Mouse (Mus musculus): ENCODE measurements around the gene Suclg1. TPM values are rescaled to one million over a fixed set of nuclear protein-coding genes. Genes with fewer than 3 reads are reported as not detected.
A peak's percentile ranks its signal among the peaks of the same experiment; 100 is the strongest.

Suclg1 gene
- polyA plus RNA-seq (2012; fragmentation: generic; extraction: Trizol) = 127 TPM
- long read RNA-seq, experiment 1, transcript Suclg1-201 (9 exons, 1,519 nt) = major isoform, 103 of 126 reads
- long read RNA-seq, experiment 1, partial matches to known transcripts = 19 of 126 reads
- long read RNA-seq, experiment 1, other reads (novel, unspliced or antisense) = 4 of 126 reads
- long read RNA-seq, experiment 2, transcript Suclg1-201 (9 exons, 1,519 nt) = major isoform, 114 of 115 reads
- long read RNA-seq, experiment 2, partial matches to known transcripts = 1 of 115 reads
- long read RNA-seq, experiment 2, other reads (novel, unspliced or antisense) = 0 of 115 reads

- H3K79me2 ChIP-seq (ENCODE audit: control insufficient read depth, insufficient read depth) = peaks cover 50% of the 10 kb centered on the region
- peak within 1 kb of the TSS; percentile 81 for H3ac ChIP-seq (ENCODE audit: control insufficient read depth, insufficient read length, low read depth)
- no peak for TF ChIP-seq FOSL1 (IDR thresholded peaks at IDR 0.05; ENCODE audit: insufficient read depth, low read length, poor library complexity, severe bottlenecking)
- peak; percentile 100 for TF ChIP-seq MAX (IDR thresholded peaks at IDR 0.05)
- no peak for TF ChIP-seq CTCF (IDR thresholded peaks at IDR 0.05; ENCODE audit: control insufficient read depth, insufficient read depth, insufficient read length)
- no peak for TF ChIP-seq CEBPB (IDR thresholded peaks at IDR 0.05; ENCODE audit: low read depth)
- H3K36me3 ChIP-seq (ENCODE audit: control insufficient read depth, insufficient read depth) = no peaks in the 10 kb centered on the region
- H3K4me3 ChIP-seq (ENCODE audit: insufficient read depth, poor library complexity, severe bottlenecking) = peak within 1 kb of the TSS; percentile 87
- H3K79me3 ChIP-seq (ENCODE audit: low read depth) = peaks cover 38% of the 10 kb centered on the region
- no peaks in the 10 kb centered on the region for H3K27me3 ChIP-seq (ENCODE audit: control insufficient read depth, insufficient read depth, insufficient read length)
Observed at GRCm38 (mm10) chr6:73248237-73249048, at the start of gene Suclg1. Gene Suclg1, plus strand, starts transcription at chr6:73248382.

DNA sequence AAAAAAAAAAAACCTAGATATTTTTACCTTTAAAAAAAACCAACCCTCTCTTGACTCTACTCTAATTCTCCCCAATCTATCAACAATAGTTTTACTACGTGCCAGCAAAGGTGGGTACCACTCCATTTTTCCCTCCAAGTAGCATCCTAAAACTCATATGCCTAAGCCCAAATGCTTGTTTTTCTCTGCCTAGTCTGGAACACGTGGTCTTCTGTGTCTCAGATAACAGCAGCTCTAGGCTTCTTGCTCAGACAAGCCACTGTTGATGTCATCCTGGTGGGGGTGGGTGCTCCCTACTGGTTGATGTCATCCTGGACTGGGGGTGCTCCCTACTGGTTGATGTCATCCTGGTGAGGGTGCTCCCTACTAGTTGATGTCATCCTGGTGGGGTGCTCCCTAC lies 44.5 kb upstream of the Suclg1 start:
- Histone ChIP-seq H3K27me3 (ENCODE audit: control insufficient read depth, insufficient read depth, insufficient read length) (no peaks in the 10 kb centered on the region), H3K79me3 (ENCODE audit: low read depth) (no peaks in the 10 kb centered on the region), H3K4me3 (ENCODE audit: insufficient read depth, poor library complexity, severe bottlenecking) (no peak overlapping the region), H3ac (ENCODE audit: control insufficient read depth, insufficient read length, low read depth) (no peak overlapping the region), H3K36me3 (ENCODE audit: control insufficient read depth, insufficient read depth) (no peaks in the 10 kb centered on the region), H3K79me2 (ENCODE audit: control insufficient read depth, insufficient read depth) (no peaks in the 10 kb centered on the region)
- TF ChIP-seq USF1 (IDR thresholded peaks at IDR 0.05; ENCODE audit: low read depth) (peak; percentile 67), CTCF (IDR thresholded peaks at IDR 0.05; ENCODE audit: control insufficient read depth, insufficient read depth, insufficient read length) (no peak), CEBPB (IDR thresholded peaks at IDR 0.05; ENCODE audit: low read depth) (no peak), MYOD1 (IDR thresholded peaks at IDR 0.05; ENCODE audit: control insufficient read depth, insufficient read length, low read depth) (no peak)

DNA sequence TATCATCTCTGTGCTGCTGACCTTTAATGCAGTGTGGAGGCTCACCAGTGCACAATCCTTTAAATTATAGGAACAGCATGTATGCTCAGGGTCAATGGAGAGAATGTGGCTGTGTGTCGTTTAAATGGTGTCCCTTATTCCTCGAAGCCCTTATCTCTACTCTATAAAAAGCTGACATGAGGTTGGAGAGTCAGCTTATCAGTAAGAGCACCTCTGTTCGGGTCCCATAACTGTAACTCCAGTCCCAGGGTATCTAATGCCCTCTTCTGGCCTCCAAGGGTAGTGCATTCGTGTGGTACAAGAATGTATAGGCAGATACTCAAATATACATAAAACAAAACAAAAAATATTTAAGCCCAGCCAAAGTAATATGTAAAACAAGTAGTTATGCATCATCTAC lies 43.2 kb upstream of the Suclg1 start:
- Histone ChIP-seq H3ac (ENCODE audit: control insufficient read depth, insufficient read length, low read depth) (no peak overlapping the region), H3K27me3 (ENCODE audit: control insufficient read depth, insufficient read depth, insufficient read length) (no peaks in the 10 kb centered on the region), H3K79me2 (ENCODE audit: control insufficient read depth, insufficient read depth) (no peaks in the 10 kb centered on the region), H3K79me3 (ENCODE audit: low read depth) (no peaks in the 10 kb centered on the region), H3K36me3 (ENCODE audit: control insufficient read depth, insufficient read depth) (no peaks in the 10 kb centered on the region), H3K4me3 (ENCODE audit: insufficient read depth, poor library complexity, severe bottlenecking) (no peak overlapping the region)
- TF ChIP-seq MAX (IDR thresholded peaks at IDR 0.05) (no peak), MYOG (IDR thresholded peaks at IDR 0.05; ENCODE audit: control insufficient read depth, extremely low read depth, insufficient read length) (no peak), USF1 (IDR thresholded peaks at IDR 0.05; ENCODE audit: low read depth) (no peak), CTCF (IDR thresholded peaks at IDR 0.05; ENCODE audit: control insufficient read depth, insufficient read depth, insufficient read length) (no peak), CEBPB (IDR thresholded peaks at IDR 0.05; ENCODE audit: low read depth) (no peak), FOSL1 (IDR thresholded peaks at IDR 0.05; ENCODE audit: insufficient read depth, low read length, poor library complexity, severe bottlenecking) (no peak), MYOD1 (IDR thresholded peaks at IDR 0.05; ENCODE audit: control insufficient read depth, insufficient read length, low read depth) (no peak)

DNA sequence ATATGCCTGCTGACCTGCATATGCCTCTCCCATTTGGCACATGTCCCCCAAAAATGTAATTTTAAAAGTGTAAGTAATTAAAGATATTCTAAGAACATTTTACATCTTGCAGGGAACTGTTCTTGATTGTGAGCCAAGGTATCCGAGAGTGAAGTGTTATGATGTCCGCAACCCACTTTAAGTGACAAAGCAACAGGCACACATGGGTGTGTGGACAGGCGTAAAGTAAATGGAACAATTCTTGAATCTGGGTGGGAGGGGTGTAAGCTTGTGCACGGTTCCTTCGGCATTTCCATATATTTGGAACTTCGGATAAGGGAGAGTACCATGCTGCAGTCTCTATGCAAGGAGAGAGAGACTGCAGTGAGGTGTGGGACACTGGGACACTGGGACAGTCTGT lies 38.6 kb upstream of the Suclg1 start:
- H3K36me3 ChIP-seq (ENCODE audit: control insufficient read depth, insufficient read depth) = no peaks in the 10 kb centered on the region
- H3ac ChIP-seq (ENCODE audit: control insufficient read depth, insufficient read length, low read depth) = no peak overlapping the region
- H3K4me3 ChIP-seq (ENCODE audit: insufficient read depth, poor library complexity, severe bottlenecking) = no peak overlapping the region
- H3K79me2 ChIP-seq (ENCODE audit: control insufficient read depth, insufficient read depth) = no peaks in the 10 kb centered on the region
- no peaks in the 10 kb centered on the region for H3K79me3 ChIP-seq (ENCODE audit: low read depth)
- no peak for TF ChIP-seq MYOD1 (IDR thresholded peaks at IDR 0.05; ENCODE audit: control insufficient read depth, insufficient read length, low read depth)
- TF ChIP-seq MAX (IDR thresholded peaks at IDR 0.05) = no peak
- no peak for TF ChIP-seq CTCF (IDR thresholded peaks at IDR 0.05; ENCODE audit: control insufficient read depth, insufficient read depth, insufficient read length)
- no peak for TF ChIP-seq CEBPB (IDR thresholded peaks at IDR 0.05; ENCODE audit: low read depth)
- TF ChIP-seq MYOG (IDR thresholded peaks at IDR 0.05; ENCODE audit: control insufficient read depth, extremely low read depth, insufficient read length) = no peak
- no peak for TF ChIP-seq USF1 (IDR thresholded peaks at IDR 0.05; ENCODE audit: low read depth)
- TF ChIP-seq FOSL1 (IDR thresholded peaks at IDR 0.05; ENCODE audit: insufficient read depth, low read length, poor library complexity, severe bottlenecking) = no peak
- H3K27me3 ChIP-seq (ENCODE audit: control insufficient read depth, insufficient read depth, insufficient read length) = no peaks in the 10 kb centered on the region

DNA sequence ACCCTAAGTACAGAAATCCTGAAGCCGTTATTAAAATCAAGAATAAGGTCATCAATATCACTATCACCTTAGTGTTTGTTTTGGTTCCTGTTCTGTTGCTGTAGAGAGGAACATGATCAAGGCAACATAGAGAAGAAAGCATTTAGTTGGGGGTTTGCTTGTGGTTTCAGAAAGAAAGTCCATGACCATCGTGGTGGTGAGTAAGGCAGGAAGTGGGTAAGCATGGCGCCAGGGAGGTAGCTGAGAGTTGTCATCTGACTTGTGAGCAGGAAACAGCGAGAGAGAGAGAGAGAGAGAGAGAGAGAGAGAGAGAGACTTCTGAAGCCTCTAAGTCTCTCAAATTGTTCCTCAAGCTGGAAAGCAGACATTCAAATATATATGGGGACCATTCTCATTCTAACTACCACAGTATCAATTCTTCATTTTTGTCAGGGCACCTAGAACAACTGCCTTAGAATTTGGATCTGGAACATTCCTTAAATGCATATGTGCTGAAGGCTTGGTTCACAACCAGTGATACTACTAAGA lies 37.7 kb upstream of the Suclg1 start:
- Histone ChIP-seq H3K27me3 (ENCODE audit: control insufficient read depth, insufficient read depth, insufficient read length) (no peaks in the 10 kb centered on the region), H3K79me3 (ENCODE audit: low read depth) (no peaks in the 10 kb centered on the region), H3K79me2 (ENCODE audit: control insufficient read depth, insufficient read depth) (no peaks in the 10 kb centered on the region), H3K4me3 (ENCODE audit: insufficient read depth, poor library complexity, severe bottlenecking) (no peak overlapping the region), H3K36me3 (ENCODE audit: control insufficient read depth, insufficient read depth) (no peaks in the 10 kb centered on the region), H3ac (ENCODE audit: control insufficient read depth, insufficient read length, low read depth) (no peak overlapping the region)
- TF ChIP-seq CTCF (IDR thresholded peaks at IDR 0.05; ENCODE audit: control insufficient read depth, insufficient read depth, insufficient read length) (no peak), MYOD1 (IDR thresholded peaks at IDR 0.05; ENCODE audit: control insufficient read depth, insufficient read length, low read depth) (peak; percentile 7), MYOG (IDR thresholded peaks at IDR 0.05; ENCODE audit: control insufficient read depth, extremely low read depth, insufficient read length) (no peak)
